Mouse (Mus musculus): ENCODE measurements at regions not wholly inside any gene's neighbourhood (a gene's known extent, or its start where the extent isn't known, plus 50 kb on each side); places are given as distances from the start of the nearest gene placed in this dataset.

DNA sequence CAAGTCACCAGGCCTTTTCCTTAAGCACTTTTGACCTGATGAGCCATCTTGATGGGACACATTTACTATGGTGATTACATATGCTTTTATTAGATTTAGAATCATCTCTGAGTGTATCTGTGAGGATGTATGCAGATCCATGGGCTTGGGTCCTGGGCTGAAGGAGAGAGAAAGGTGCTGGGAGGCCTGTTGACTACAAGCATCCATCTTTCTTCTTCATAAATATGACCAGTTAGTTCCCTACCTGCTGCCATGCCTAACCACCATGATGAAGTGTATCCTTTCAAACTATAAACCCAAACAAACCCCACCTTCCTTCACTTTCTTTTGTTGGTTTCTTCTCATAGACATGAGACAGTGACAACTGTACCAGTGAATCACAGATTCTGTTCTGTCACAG lies 492.2 kb upstream of the Klf4 start:
- no peak for TF ChIP-seq CTCF (conservative IDR thresholded peaks at IDR 0.05; ENCODE audit: low read length)
- no peak for TF ChIP-seq POU5F1 (IDR thresholded peaks at IDR 0.05; ENCODE audit: borderline replicate concordance, low read length)
- no peak for TF ChIP-seq NANOG (IDR thresholded peaks at IDR 0.05; ENCODE audit: borderline replicate concordance, low read length)

All from E14TG2a.4 (cell line).